Mouse (Mus musculus) yolk sac, embryonic 10.5 days (tissue): ENCODE measurements around the gene Gapvd1.
A peak's percentile ranks its signal among the peaks of the same experiment; 100 is the strongest.

ENCODE experiments used
- DNase-seq: peaks from one replicate; pipeline ENCODE4 v3.0.0-alpha.2; 2017; ENCODE audit warnings: low spot score

Gene Gapvd1

GRCm38 (mm10) chr2:34708675-34709074, 46.4 kb downstream of the Gapvd1 start:
- DNase-seq = no peak

GRCm38 (mm10) chr2:34696592-34696991, 58.4 kb downstream of the Gapvd1 start:
- DNase-seq = no peak

GRCm38 (mm10) chr2:34692861-34693260, 62.2 kb downstream of the Gapvd1 start:
- DNase-seq = no peak

GRCm38 (mm10) chr2:34684076-34684870, 70.8 kb downstream of the Gapvd1 start:
- no peak for DNase-seq

- DNase-seq = no peak
Observed at GRCm38 (mm10) chr2:34677976-34678375, 77.1 kb downstream of the Gapvd1 start.

GRCm38 (mm10) chr2:34677061-34677460, 78.0 kb downstream of the Gapvd1 start:
- no peak for DNase-seq

- DNase-seq = no peak
Observed at GRCm38 (mm10) chr2:34673846-34674245, 81.2 kb downstream of the Gapvd1 start.

- peak; percentile 42 for DNase-seq
Observed at GRCm38 (mm10) chr2:34671385-34672026, 83.5 kb downstream of the Gapvd1 start.

GRCm38 (mm10) chr2:34670470-34670869, 84.6 kb downstream of the Gapvd1 start:
- no peak for DNase-seq

GRCm38 (mm10) chr2:34669203-34669746, 85.8 kb downstream of the Gapvd1 start:
- no peak for DNase-seq

GRCm38 (mm10) chr2:34668440-34669191, 86.4 kb downstream of the Gapvd1 start:
- no peak for DNase-seq

GRCm38 (mm10) chr2:34667820-34668219, 87.2 kb downstream of the Gapvd1 start:
- DNase-seq = no peak

- DNase-seq = no peak
Observed at GRCm38 (mm10) chr2:34647410-34647809, 107.6 kb downstream of the Gapvd1 start.

- DNase-seq = no peak
Observed at GRCm38 (mm10) chr2:34646541-34646865, 108.5 kb downstream of the Gapvd1 start.

GRCm38 (mm10) chr2:34645851-34646540, 109.0 kb downstream of the Gapvd1 start:
- peak; percentile 86 for DNase-seq

- no peak for DNase-seq
Observed at GRCm38 (mm10) chr2:34644571-34645526, 110.2 kb downstream of the Gapvd1 start.

GRCm38 (mm10) chr2:34642351-34642750, 112.7 kb downstream of the Gapvd1 start:
- DNase-seq = no peak

- no peak for DNase-seq
Observed at GRCm38 (mm10) chr2:34639725-34640124, 115.3 kb downstream of the Gapvd1 start.

GRCm38 (mm10) chr2:34638955-34639650, 115.9 kb downstream of the Gapvd1 start:
- DNase-seq = peak; percentile 83
